Mouse (Mus musculus): Measurements from ENCODE around the gene Surf1.
"Not testable (repeated sequence)": the region's sequence is repeated elsewhere in the genome, so short reads cannot be mapped to it uniquely, and the experiment has no call there.

DNA sequence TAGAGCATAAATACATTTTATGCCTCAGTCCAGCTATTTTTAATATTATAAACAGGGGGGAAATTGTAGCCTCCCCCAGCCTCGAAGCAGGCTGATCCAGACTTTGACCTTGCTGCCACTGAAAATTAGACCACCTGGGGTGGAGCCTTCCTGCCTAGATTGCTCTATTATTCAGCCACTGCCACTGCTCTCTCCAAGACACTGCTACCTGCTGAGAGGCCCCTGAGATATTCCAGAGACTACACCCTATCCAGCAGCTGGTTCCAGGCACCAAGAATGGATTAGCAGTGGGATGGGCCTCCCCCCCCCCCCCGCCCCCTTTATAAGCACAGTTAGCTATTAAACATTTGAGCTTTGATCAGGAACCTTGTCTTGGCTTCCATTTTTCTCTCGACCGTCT lies 30.2 kb downstream of the Surf1 start:
- TF ChIP-seq POLR2A (IDR thresholded peaks at IDR 0.05; ENCODE audit: borderline replicate concordance, low read depth, low read length); CTCF (IDR thresholded peaks at IDR 0.05; ENCODE audit: low read depth, low read length): not testable (repeated sequence)
